Mouse (Mus musculus) liver, embryonic 15.5 days (tissue): ENCODE results near the gene Zic2. TPM values are rescaled to one million over a fixed set of nuclear protein-coding genes. Genes with fewer than 3 reads are reported as not detected.

Source experiments
- ATAC-seq: fragments of 200-750 bp; cut with Nextera tagmentation; 2 replicates; pipeline ENCODE4 v1.8.0; 2017; ENCODE audit warnings: moderate number of reproducible peaks, mild to moderate bottlenecking, moderate library complexity; ENCODE audit not compliant: insufficient read depth
- H3K27ac ChIP-seq: fragments of 300-500 bp; sonication (generic); replicated peaks from 2 replicates; pipeline ENCODE4 v1.5.1; 2015; ENCODE audit warnings: mild to moderate bottlenecking, inconsistent platforms
- H3K27me3 ChIP-seq: fragments of 300-500 bp; sonication (generic); 2 replicates; pipeline ENCODE4 v1.6.1; 2015; ENCODE audit warnings: mild to moderate bottlenecking, inconsistent platforms
- H3K36me3 ChIP-seq: fragments of 300-500 bp; sonication (generic); replicated peaks from 2 replicates; pipeline ENCODE4 v1.6.1; 2015; ENCODE audit warnings: moderate library complexity, mild to moderate bottlenecking, inconsistent platforms
- H3K4me1 ChIP-seq: fragments of 300-500 bp; sonication (generic); replicated peaks from 2 replicates; pipeline ENCODE4 v1.6.1; 2015; ENCODE audit warnings: inconsistent platforms
- H3K4me2 ChIP-seq: fragments of 300-500 bp; sonication (generic); 2 replicates; pipeline ENCODE4 v1.6.1; 2015; ENCODE audit warnings: moderate library complexity, mild to moderate bottlenecking, inconsistent platforms
- H3K4me3 ChIP-seq: fragments of 300-500 bp; sonication (generic); replicated peaks from 2 replicates; pipeline ENCODE4 v1.5.1; 2015; ENCODE audit warnings: mild to moderate bottlenecking, inconsistent platforms
- H3K9ac ChIP-seq: fragments of 300-500 bp; sonication (generic); 2 replicates; pipeline ENCODE4 v1.6.1; 2015; ENCODE audit warnings: moderate library complexity, mild to moderate bottlenecking, inconsistent platforms
- H3K9me3 ChIP-seq: fragments of 300-500 bp; sonication (generic); replicated peaks from 2 replicates; pipeline ENCODE4 v1.6.1; 2016; ENCODE audit warnings: inconsistent platforms
- WGBS: fragments of 180-500 bp; shearing (Covaris S2); methylation state at CpG from one replicate; pipeline ENCODE4 v1.1.7; 2015; ENCODE audit warnings: mixed read lengths; ENCODE audit not compliant: insufficient replicate concordance; 5-methylcytosine and 5-hydroxymethylcytosine counted together
- polyA plus RNA-seq: library from polyadenylated mRNA; unstranded; fragments of >200 nt; fragmentation: Nextera tagmentation; extraction: Ambion mirVana; gene quantifications from 2 replicates; pipeline ENCODE4 v1.2.1, GENCODE M21; 2015

The Zic2 gene
- polyA plus RNA-seq, 1 experiment from 2014 or later = not detected

- H3K9me3 ChIP-seq = no peaks in the 10 kb centered on the region
- H3K4me1 ChIP-seq = 0 out of 2 replicates have a peak, but pooled peaks cover 4% of the 10 kb centered on the region
- H3K27me3 ChIP-seq = peaks cover 87% of the 10 kb centered on the region
- WGBS = 3% methylated on average over 5 of the region's 5 CpGs
- no peak for ATAC-seq
- H3K36me3 ChIP-seq = no peaks in the 10 kb centered on the region
- no peak overlapping the region for H3K4me3 ChIP-seq
- H3K9ac ChIP-seq = no peak overlapping the region
- H3K27ac ChIP-seq = no peak overlapping the region
- no peak overlapping the region for H3K4me2 ChIP-seq
These were observed 12.1 kb downstream of the Zic2 start for GRCm38 (mm10) chr14:122487366-122487765.

GRCm38 (mm10) chr14:122489041-122489440 lies 13.8 kb downstream of the Zic2 start:
- Histone ChIP-seq H3K9ac (no peak overlapping the region), H3K4me1 (0 out of 2 replicates have a peak, but pooled peaks cover 4% of the 10 kb centered on the region), H3K4me3 (no peak overlapping the region), H3K9me3 (no peaks in the 10 kb centered on the region), H3K27me3 (peaks cover 86% of the 10 kb centered on the region), H3K36me3 (no peaks in the 10 kb centered on the region), H3K27ac (no peak overlapping the region), H3K4me2 (no peak overlapping the region)
- no peak for ATAC-seq
- 1% methylated on average over 5 of the region's 5 CpGs for WGBS

DNA sequence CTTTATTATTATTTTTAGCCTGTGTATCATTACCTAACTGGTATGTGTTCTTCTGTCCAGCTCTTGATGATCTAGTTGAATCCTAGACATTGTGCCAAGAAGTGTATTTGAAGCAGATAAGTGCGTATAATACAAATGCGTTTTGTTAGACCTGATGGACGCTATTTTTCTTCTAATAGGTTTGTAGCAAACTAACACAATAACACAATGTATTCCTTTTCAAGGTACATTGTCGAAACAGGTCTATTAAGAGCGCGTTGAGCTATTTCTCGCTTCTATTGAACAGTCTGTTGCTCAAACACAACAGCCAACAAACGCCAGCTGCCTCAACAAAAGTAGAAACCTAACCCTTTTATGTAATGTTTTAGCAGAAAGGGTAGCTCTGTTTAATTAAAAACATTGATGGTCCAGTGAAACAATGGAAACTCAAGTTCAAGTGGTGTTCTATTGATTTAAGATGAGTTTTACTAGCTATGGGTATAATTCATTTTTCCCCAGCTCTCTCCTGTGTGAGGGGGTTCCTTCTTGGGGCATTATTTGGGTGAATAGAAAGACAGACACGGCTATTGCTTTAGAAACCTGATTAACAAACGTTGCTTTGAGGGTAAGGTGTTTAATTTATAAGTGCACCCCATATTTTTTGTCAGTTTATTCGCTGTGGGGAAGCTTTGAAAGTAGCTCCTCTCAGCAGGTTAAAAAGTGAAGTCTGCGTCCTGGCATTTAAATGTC lies 14.6 kb downstream of the Zic2 start:
- Histone ChIP-seq H3K9me3 (no peaks in the 10 kb centered on the region), H3K4me2 (no peak overlapping the region), H3K9ac (no peak overlapping the region), H3K4me1 (0 out of 2 replicates have a peak, but pooled peaks cover 4% of the 10 kb centered on the region), H3K36me3 (no peaks in the 10 kb centered on the region), H3K27me3 (peaks cover 85% of the 10 kb centered on the region), H3K4me3 (no peak overlapping the region), H3K27ac (no peak overlapping the region)
- no peak for ATAC-seq
- WGBS = 6% methylated on average over 12 of the region's 12 CpGs

- no peaks in the 10 kb centered on the region for H3K9me3 ChIP-seq
- 0 out of 2 replicates have a peak, but pooled peaks cover 4% of the 10 kb centered on the region for H3K4me1 ChIP-seq
- no peak for ATAC-seq
- peaks cover 83% of the 10 kb centered on the region for H3K27me3 ChIP-seq
- 3% methylated on average over 51 of the region's 51 CpGs for WGBS
- peak within 1 kb of the TSS; percentile 22; the same call in 1 of the 2 replicates for H3K4me3 ChIP-seq
- no peaks in the 10 kb centered on the region for H3K36me3 ChIP-seq
- H3K9ac ChIP-seq = no peak within 1 kb of the TSS
- peak within 1 kb of the TSS; percentile 32 for H3K4me2 ChIP-seq
- H3K27ac ChIP-seq = no peak within 1 kb of the TSS
These were observed 15.4 kb downstream of the Zic2 start, which contains the start of gene Gm10837 for GRCm38 (mm10) chr14:122490441-122491328. Gm10837 (plus strand) TSS chr14:122490586.

GRCm38 (mm10) chr14:122491521-122491920 lies 16.3 kb downstream of the Zic2 start:
- H3K27me3 ChIP-seq = peaks cover 74% of the 10 kb centered on the region

GRCm38 (mm10) chr14:122492015-122492414 lies 16.8 kb downstream of the Zic2 start:
- H3K4me3 ChIP-seq = no peak overlapping the region
- peaks cover 71% of the 10 kb centered on the region for H3K27me3 ChIP-seq
- no peak for ATAC-seq
- 0 out of 2 replicates have a peak, but pooled peaks cover 4% of the 10 kb centered on the region for H3K4me1 ChIP-seq
- no peak overlapping the region for H3K9ac ChIP-seq
- no peak overlapping the region for H3K27ac ChIP-seq
- H3K4me2 ChIP-seq = no peak overlapping the region
- no peaks in the 10 kb centered on the region for H3K9me3 ChIP-seq
- no peaks in the 10 kb centered on the region for H3K36me3 ChIP-seq
- 64% methylated on average over 1 of the region's 1 CpGs for WGBS

More at GRCm38 (mm10) chr14:122491521-122491920, 16.3 kb downstream of the Zic2 start:
- Histone ChIP-seq H3K9ac (no peak overlapping the region), H3K9me3 (no peaks in the 10 kb centered on the region), H3K27ac (no peak overlapping the region), H3K4me3 (no peak overlapping the region), H3K36me3 (no peaks in the 10 kb centered on the region), H3K4me1 (0 out of 2 replicates have a peak, but pooled peaks cover 4% of the 10 kb centered on the region), H3K4me2 (no peak overlapping the region)
- no peak for ATAC-seq
- 46% methylated on average over 6 of the region's 6 CpGs for WGBS

- Histone ChIP-seq H3K9me3 (no peaks in the 10 kb centered on the region), H3K4me2 (no peak overlapping the region), H3K4me1 (no peaks in the 10 kb centered on the region), H3K27me3 (no peaks in the 10 kb centered on the region), H3K27ac (no peak overlapping the region), H3K4me3 (no peak overlapping the region), H3K36me3 (no peaks in the 10 kb centered on the region), H3K9ac (no peak overlapping the region)
- WGBS = 12% methylated on average over 2 of the region's 2 CpGs
- ATAC-seq = no peak
These were observed 33.8 kb downstream of the Zic2 start for GRCm38 (mm10) chr14:122509058-122509457.

- ATAC-seq = peak; percentile 78
- Histone ChIP-seq H3K27ac (no peak overlapping the region), H3K9me3 (no peaks in the 10 kb centered on the region), H3K4me3 (no peak overlapping the region), H3K9ac (no peak overlapping the region), H3K36me3 (no peaks in the 10 kb centered on the region), H3K4me1 (no peaks in the 10 kb centered on the region), H3K4me2 (no peak overlapping the region), H3K27me3 (no peaks in the 10 kb centered on the region)
- 40% methylated on average over 3 of the region's 3 CpGs for WGBS
These were observed 36.3 kb downstream of the Zic2 start for GRCm38 (mm10) chr14:122511519-122511918.

DNA sequence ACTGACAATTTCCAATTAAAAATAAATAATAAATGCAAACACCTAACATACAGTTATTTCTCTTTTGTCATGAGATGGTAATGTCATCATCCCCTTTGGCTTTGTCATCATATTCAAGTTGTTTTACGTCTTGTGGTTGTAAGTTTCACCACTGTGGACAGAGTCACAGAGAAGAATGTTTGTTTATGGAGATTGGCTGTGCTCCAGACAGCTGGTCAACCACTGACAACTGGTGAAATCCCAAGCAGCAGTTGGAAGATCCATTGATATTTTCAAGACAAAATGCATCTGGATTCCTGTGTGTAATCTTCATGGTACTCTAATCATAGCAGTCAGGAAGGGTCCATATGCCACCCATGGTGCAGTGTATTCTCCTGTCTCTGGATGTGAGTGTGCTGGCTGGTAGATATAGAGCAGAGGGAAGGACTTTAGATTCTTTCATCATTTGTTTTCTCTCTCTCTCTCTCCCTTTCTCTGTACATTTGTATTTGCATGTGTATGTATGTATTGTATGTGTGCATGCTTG lies 38.3 kb downstream of the Zic2 start:
- Histone ChIP-seq H3K4me3 (no peak overlapping the region), H3K27me3 (no peaks in the 10 kb centered on the region), H3K9me3 (no peaks in the 10 kb centered on the region), H3K36me3 (no peaks in the 10 kb centered on the region), H3K27ac (no peak overlapping the region), H3K4me2 (no peak overlapping the region), H3K9ac (no peak overlapping the region), H3K4me1 (no peaks in the 10 kb centered on the region)
- WGBS = 23% methylated on average over 1 of the region's 1 CpGs
- ATAC-seq = no peak

GRCm38 (mm10) chr14:122528475-122528874 lies 53.2 kb downstream of the Zic2 start:
- Histone ChIP-seq H3K27ac (no peak overlapping the region), H3K36me3 (no peaks in the 10 kb centered on the region), H3K9ac (no peak overlapping the region), H3K4me1 (peaks cover 2% of the 10 kb centered on the region), H3K9me3 (no peaks in the 10 kb centered on the region), H3K4me3 (no peak overlapping the region), H3K27me3 (no peaks in the 10 kb centered on the region), H3K4me2 (no peak overlapping the region)
- no peak for ATAC-seq
- WGBS = 56% methylated on average over 4 of the region's 4 CpGs
